Mouse (Mus musculus) right cerebral cortex, postnatal 36 days (tissue): ENCODE measurements at regions not wholly inside any gene's neighbourhood (a gene's known extent, or its start where the extent isn't known, plus 50 kb on each side); places are given as distances from the start of the nearest gene placed in this dataset.

Source experiments
- DNase-seq, 2 experiments: peaks; one replicate each; pipeline ENCODE4 v3.0.0; 2022; ENCODE audit warnings: low spot score in 2 of 2, mixed read lengths in 1 of 2

DNA sequence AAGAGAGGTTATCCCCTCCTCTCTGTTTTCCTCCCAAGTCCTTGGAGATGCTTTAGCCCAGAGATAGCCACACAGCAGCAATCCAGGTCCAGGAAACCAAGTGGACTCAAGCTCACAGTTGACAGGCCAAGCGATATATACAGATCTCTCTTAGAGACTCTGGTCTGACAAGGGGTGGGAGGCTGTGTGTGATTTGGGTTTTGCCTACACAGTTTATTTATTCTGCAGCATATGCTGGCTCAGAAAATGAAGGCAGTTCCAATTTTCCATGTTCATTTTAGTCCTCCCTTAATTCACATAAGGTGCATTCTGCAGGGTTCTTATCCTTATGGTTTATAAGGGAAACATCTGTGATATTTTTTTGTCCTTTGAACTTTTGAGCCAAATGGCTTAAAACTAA, 595.0 kb upstream of the Apob start:
- peak in 1 of 2 experiments; percentile 12 for DNase-seq

DNA sequence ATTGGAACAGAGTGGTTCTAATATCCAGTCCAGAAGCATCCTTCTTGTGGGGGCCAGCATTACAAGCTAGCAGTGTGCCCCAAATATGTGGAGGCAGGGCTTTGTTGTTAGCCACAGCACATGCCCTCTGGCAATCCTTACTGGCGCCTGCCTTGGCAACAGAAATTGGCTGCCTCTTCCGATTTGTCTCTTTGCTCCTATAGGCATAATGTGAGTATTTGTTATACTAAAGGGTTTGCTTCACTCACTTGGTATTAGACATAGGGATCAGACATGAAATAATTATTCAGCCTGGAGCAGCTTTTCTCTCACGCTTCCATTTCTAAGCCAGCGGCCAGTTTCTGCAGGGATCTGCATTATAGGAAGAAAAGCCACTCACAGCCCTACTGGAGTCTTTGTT, 573.6 kb upstream of the Apob start:
- DNase-seq = no peak

DNA sequence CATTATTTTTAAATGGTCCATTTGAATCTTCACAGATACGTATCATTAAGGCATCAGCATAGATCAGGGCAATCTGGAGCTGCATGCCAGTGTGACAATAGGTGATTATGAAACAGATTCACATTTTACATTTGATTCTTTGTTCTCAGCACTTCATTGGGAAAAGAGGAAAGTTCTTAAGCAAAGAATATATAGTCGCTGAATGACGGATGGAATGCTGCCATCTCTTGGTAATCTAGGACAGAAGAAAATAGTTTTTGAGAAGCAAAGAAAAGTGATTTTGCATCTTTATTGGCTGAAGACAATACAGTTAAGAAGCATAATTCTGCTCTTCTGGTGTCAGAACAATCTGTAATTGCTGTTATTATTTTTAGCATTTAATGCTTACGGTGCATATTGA, 565.6 kb upstream of the Apob start:
- DNase-seq = no peak

DNA sequence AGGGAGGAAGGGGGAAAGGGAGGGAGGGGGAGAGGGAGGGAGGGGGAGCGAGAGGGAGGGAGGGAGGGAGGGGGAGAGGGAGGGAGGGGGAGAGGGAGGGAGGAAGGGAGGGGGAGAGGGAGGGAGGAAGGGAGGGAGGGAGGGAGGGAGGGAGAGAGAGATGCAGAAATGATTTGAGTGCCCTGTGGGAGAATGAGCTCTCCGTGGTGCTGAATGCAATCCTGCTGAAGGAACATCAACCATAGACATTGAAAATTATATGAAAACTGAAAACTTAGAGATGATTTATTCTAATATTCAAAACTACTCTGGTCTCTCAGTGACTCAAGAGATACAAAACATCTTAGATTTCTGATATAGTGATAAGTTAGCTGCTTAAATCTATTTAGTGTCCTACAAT, 557.2 kb upstream of the Apob start:
- no peak for DNase-seq

DNA sequence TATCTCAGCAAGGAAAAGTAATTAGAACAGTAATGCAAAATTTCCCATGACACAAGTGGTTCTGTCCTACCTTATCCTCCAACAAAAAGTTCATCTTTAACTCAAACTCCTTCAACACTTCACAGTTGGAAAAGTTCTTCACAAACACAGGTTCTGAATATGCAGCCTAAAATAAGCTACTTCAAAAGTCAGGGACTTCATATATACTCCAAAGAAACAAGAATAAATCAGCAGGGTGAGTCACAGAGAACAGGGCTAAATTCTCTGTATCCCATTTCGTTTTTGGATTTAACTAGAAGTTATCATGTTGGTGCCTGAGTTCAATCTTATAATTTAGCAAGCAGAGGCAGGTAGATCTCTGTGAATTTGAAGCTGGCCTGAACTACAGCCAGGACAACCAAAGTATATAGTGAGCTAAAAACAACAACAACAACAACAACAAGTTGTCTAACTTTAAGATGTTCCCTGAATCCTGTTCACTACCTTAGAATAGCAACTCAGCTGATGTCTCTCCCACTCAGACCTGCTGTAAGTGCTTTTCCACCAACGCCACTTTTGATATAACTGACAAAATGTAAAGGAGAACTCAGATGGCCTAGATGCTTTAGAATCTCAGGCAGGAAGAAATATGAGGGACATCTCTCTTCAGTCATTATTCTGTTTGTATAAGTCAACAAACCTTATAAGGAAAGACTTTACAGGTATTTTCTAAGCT, 555.5 kb upstream of the Apob start:
- peak in 1 of 2 experiments; percentile 54 for DNase-seq

DNA sequence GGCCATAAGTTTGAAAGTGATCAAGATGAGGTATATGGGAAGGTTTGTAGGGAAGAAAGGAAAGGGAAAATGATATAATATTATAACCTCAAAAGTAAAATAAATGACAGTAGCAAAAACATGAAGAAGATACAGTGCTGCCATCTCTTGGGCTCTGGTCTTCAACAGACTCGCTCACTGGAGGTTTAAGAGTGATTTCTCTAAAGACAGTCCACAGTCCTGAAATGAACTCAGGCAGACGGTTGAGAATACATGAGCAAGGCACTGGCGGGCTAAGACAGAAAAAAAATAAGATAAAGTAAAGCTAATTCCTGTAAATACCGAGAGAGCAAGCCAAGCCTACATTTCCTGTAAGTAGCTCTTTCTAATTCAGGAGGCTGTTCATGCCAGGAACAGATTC, 546.5 kb upstream of the Apob start:
- no peak for DNase-seq

DNA sequence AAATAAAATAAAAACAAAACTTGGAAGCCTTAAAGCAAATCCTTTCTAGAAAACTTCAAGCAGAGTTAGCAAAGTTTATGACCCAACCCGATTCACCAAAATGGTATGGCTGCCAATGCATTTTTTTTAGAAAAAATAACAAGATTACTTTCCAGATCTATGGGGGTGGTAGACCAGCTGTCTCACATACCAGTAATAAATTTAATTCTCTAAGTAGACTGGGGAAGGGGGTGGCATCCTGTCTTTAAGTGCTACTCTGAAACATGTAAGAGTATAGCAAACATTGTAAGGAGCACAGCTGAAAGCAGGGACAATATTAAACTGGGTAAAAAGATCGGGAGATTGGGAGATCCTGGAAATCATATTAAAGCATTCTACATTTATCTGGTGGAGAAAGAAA, 532.2 kb upstream of the Apob start:
- peak in 1 of 2 experiments; percentile 6 for DNase-seq

DNA sequence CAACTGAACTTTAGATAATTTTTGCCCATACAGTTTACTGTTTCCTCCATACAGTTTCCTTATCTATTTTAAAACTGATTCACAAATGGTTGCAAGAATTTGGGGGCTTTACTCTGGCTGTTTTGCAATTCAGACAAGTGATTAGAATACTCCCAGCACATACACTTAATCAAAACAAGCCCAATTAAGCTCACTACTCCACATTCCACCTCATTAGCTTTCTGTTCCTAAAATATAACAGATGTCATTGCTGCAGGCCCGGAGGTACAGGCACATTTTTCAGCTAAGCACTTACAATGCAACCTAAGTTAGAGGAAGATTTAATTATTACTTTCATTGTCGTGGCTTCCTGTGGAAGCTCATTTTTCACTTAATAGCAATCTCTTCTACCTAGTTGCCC, 526.9 kb upstream of the Apob start:
- no peak for DNase-seq

DNA sequence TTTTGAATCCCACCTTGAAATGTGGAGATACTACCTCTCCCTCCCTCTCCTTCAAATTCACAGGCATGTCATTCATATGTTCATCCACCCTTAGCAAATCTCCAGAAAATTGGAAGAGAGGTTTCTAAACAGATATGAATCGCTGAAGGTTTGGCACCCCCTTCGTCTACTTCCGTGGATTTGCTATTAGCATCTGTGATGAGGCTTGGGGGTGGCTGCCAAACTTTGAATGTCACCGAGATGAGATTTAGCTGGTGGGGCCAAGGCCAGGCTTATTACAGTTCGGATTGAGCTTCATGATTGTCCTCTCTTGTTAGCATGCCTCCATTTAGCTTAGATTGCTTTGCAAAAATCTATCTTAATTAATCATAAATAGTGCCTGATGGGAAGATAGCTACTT, 520.4 kb upstream of the Apob start:
- DNase-seq = no peak

DNA sequence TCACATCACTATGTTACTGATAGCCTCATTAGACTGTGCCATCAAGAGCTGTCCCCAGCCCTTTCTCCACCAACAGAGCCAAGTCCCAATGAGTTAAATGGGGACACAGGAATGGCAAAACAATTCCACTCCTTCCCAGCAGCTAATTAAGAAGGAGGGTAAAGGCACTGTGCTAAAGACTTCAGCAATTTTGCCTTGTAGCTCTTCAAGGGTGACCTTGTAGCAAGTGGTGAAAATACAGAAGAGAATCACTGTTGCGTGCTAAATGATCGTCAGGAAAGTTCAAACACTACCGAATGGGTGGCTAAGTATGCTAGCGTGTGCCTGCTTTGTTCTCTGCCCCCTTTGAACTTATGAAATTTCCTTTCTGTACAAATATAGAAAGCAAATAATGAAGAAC, 519.9 kb upstream of the Apob start:
- DNase-seq = no peak

DNA sequence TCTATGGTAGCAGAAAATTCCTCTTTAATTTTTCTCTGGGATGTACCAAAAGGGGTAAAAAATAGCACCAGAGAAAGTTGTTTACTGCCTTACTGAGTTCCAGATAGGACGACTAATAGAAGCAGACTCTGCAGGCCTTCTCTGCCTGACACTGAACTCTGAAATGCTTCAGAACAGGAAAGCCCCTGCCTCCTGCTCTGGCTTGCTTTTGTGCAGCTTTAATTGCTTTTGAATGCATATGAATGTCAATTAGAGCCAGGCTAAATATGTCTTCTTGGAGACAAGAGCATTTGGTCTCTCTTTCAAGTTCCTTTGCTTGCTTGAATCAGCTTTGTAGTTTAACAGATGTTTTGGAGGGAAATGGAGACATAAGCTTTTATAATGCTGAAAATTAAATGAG, 512.5 kb upstream of the Apob start:
- DNase-seq = no peak

DNA sequence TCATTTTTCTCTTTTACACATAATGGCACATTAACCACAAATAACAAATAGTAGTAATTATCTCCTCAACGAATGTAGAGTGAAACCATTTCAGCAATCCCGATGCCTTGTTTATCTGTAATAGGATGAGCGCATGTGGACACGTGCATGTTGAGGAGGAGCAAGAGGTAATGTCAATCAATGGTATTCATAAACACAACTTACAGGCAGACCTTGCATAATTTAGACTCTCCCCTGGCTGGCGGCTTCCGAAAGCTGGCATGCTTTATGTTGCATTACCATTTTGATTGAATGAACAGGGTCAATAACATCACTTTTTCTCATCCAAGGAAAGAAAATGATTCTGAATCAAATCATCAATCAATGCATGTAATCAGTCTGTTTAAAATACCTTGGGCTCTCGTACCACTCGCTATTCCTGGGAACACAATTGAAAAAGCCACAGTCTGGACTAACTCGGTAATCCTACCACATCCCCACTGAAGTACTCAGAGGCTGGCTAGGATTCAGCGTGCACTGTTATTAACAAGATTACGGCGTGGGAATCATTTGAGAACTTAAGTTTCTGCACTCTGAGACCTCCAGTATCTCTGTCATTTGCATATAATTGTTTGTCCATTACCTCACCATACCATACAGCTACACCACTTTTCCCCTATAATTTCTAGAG, 464.7 kb upstream of the Apob start:
- DNase-seq = no peak

DNA sequence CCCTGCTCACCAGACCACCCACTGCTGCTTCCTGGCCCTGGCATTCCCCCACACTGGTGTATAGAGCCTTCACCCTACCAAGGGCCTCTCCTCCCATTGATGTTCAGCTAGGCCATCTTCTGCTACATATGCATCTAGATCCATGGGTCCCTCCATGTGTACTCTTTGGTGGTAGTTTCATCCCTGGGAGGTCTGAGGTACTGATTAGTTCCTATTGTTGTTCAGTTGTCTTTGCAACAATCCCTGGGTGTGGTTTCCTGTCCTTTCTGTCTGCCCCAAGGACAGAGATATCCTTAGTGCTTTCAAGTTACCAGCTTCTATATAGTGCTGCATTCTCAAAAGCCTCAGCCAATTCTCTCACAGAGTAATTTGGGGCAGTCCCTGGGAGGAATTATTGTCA, 440.1 kb upstream of the Apob start:
- DNase-seq = no peak

DNA sequence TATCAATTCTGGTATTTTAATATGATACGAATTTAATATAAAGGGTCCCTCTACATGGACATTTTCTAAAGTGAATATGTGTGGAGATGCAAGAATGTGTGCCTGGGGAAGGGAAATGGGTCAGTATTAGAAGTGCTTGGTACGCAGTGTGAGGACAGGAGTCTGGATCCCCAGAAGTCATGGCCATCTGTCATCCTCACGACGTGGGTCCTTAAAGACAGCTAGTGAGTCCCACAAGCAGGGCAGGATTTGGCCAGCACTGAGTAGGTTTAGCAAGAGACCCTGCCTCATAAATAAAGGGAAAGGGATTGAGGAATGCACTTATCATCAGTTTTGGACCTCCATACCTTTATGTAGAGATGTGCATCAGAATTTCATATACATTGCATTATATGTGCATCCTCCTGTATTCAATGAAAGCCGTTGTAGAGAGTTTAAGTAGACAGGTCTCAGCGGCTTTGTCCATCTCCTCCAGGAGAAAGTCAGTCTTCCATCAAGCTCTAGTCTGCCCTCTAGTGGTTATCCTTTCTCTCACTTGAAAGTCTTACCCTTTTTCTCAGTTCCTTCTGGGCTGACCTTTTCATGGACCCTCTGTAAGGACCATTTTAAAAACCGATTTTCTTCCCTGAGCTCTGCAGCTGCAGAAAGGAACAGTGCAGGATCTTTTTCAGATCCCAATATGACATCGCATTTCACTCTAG, 434.0 kb upstream of the Apob start:
- no peak for DNase-seq

DNA sequence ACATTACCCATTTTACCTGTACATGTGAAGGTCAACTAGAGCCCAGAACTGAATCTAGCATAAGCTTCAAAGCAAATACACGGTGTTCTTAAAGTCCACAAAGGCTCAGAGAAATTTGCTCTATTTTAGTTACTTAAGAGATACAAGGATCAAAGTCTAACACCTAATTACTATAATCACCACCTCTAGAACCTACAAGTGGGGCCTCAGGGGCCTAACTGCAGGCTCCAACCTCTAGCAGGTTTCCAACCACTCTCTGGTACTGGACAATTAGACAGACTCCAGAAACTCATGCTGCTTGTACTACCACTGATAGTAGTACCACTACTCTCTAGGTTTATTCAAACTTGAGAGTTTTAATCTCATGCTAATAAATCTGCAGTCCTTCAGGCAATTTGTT, 428.7 kb upstream of the Apob start:
- DNase-seq = no peak

DNA sequence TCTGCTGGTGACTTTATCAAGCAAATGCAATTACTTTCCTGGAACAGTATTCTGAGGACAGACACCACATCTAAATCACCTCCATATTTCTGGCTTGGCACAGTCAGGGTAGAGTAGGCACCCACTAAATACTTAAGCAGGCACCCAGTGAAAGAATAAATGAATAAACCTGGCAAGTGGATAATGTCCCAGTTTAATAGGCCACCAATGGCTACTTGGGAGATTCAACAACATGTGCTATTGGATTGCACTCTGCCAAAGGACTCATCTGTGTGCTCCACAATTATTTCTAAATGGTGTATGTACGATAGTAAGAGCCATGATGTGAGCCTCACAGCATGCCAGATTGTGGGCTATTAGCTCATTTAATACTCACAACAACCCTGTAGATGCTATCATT, 417.2 kb upstream of the Apob start:
- DNase-seq = no peak

DNA sequence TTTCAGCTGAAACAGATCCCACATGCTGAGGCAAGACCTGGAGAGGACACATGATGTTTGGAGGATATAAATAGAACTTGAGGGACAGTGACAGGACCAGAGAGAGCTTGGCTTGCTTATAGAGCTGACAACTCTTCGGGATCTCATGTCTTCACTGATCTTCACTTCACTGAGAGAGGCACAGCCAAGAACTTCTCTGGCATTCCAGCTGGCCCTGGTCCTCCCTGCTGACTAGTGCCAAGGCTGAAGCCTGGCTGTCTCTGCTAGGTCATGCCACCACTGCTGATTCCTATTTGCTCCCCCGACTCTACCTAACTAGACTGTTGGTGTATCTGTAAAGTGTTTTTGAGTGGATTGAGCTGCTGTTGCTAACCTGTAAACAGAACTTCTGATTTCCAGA, 401.4 kb upstream of the Apob start:
- DNase-seq = no peak

DNA sequence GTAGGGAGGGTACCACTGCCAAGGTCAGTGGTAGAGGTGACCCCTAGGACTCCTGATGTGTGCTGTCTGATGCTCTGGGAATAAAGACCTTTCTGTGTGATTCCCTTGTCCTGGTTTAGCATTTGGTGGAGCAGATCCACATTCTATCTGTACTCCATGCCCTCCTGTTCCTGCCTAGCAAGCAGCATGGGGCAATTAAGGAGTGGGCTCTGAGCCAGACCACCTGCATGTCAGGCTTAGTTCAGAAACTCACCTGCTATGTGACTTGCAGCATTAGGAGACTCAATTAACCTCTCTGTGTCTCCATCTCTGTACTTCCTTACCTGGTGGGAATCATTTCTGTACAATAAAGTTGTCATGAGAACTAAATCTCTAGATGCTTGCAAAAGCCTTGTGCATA, 389.9 kb upstream of the Apob start:
- no peak for DNase-seq

DNA sequence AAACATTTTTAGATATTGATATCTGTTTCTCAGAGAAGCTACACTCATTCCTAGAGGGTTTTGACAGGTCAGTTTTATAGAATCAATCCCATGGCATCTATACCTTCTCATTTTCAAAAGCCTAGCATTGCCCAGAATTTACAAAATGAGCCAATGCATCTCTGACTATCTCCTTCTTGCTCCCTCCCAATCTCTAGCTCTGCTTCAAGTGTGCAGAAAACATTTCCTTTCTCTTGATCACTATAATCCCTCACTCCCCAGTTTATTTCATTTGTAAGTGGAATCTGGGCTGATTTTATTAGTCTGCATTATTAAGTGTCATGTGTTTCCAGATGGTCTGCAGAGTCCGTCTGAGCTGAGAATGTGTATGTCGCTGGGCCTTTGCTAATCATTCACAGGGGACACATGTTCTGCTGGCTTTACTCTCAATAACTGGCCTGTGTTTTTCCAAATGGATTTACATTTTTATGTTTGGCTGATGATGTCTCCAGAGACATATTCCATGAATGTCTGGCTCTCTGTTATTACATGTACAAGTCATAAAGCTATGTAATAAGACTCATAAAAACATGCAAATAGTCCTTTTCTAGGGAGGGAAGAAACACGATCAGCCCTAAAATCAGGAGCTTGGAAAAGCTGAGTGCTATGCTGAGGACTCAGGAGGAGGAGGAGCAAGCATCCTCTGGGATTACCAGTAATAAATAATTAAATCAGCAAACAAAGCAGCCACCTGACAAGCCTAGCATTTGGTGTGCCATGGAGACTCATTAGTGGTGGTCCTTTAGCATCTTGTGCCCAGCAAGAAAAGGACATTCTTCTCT, 366.0 kb upstream of the Apob start:
- DNase-seq = no peak

DNA sequence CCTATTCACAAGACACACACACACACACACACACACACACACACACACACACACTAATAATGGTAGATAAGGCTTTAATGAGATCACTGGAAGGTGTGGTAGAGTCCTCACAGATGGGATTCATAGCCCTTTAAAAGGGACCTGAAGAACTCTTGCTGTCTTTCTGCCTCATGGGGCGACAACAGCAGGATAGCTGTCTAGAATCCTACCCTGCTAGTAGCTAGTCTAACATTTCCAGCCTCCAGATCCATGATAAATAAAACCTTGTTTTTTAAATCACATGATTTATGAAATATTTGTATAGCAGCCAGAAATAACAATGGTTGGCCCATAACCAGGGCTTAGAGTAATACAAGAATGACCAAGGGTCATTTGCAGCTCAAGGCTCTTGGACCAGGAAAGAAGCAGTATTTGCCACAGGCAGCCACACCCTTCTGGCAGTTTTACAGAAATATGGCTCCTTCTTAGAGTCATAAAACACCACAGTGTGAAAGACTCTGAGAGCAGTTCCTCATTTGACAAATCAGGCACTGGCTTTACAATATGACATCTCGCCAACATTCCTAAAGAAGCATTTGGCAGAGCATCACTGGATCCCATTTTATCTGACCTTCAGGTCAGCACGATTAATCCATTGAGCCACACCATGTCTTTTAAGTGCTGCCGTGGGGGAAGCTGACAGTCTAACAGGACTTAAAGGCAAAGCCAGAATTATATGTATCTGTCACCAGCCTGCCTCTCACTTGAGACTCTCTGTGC, 340.9 kb upstream of the Apob start:
- no peak for DNase-seq

DNA sequence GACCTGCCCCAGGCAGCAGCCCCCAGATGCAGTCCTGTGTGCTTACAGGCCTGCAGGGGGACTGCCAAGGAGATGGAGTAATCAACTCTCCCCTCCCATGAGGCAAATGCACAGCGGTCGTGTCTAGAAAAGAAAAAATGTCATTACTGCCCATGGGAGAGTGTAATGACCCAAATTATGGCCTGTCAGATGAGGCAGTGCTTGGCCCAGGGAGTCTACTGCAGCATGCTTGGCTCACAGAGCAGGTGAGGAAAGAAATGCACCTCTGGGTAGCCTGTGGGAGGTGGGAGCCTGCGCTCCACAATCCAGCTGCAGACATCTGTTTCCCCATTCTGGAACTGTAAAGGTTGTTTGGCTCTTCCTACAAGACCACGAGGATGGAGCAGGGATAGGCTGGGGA, 339.8 kb upstream of the Apob start:
- no peak for DNase-seq

DNA sequence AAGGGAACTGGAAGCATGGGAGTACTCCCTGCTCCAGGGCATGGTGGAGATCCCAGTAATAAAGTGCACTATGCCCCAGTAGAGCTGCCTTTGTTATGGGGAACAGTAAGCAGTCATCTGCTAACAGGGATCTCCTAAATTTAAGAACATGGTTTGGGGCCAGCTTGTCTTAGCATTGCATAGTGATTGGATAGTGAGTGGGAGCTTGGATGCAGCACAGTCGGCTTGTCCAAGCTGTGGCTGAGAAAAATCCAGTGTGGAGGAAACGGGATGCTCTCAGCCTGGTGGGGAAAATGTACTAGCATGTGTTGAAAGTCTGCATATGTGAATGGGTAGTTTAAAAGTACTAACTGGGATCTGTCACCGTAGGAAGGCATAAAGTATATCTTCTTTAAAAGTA, 326.6 kb upstream of the Apob start:
- no peak for DNase-seq
